Mouse (Mus musculus): ENCODE measurements around the gene Mfap1a.
"Not testable (repeated sequence)": the region's sequence is repeated elsewhere in the genome, so short reads cannot be mapped to it uniquely, and the experiment has no call there.

Gene Mfap1a

GRCm38 (mm10) chr2:121505942-121506882 is at the start of gene Mfap1a, which contains the start of gene Wdr76:
TSS of gene Mfap1a (minus strand) at chr2:121506665.
TSS of gene Wdr76 (plus strand) at chr2:121506723.
- in situ Hi-C loops (cut with MboI, MseI): loop anchor here (5.0 kb wide), 1 partner anchor 34 kb away; the partner anchor contains the start of gene Mfap1b

- in situ Hi-C loops (cut with MboI, MseI): no loop called here
Observed at GRCm38 (mm10) chr2:121551271-121551670, 44.8 kb upstream of the Mfap1a start.

GRCm38 (mm10) chr2:121549630-121550029 is 43.2 kb upstream of the Mfap1a start:
- in situ Hi-C loops (cut with MboI, MseI): no loop called here

GRCm38 (mm10) chr2:121544829-121545228 is 38.4 kb upstream of the Mfap1a start:
- in situ Hi-C loops (cut with MboI, MseI): no loop called here

GRCm38 (mm10) chr2:121525056-121525455 is 18.6 kb upstream of the Mfap1a start:
- in situ Hi-C loops (cut with MboI, MseI): loop anchor here (5.0 kb wide), 1 partner anchor 38 kb away; no protein-coding TSS in a partner anchor

GRCm38 (mm10) chr2:121522830-121523229 is 16.4 kb upstream of the Mfap1a start:
- in situ Hi-C loops (cut with MboI, MseI): not testable (repeated sequence)

- in situ Hi-C loops (cut with MboI, MseI): no loop called here
Observed at GRCm38 (mm10) chr2:121522006-121522405, 15.5 kb upstream of the Mfap1a start.

- in situ Hi-C loops (cut with MboI, MseI): not testable (repeated sequence)
Observed at GRCm38 (mm10) chr2:121518711-121519110, 12.2 kb upstream of the Mfap1a start.

- in situ Hi-C loops (cut with MboI, MseI): no loop called here
Observed at GRCm38 (mm10) chr2:121518106-121518505, 11.6 kb upstream of the Mfap1a start.

GRCm38 (mm10) chr2:121514211-121514610 is 7.7 kb upstream of the Mfap1a start:
- in situ Hi-C loops (cut with MboI, MseI): no loop called here

GRCm38 (mm10) chr2:121512991-121513765 is 6.7 kb upstream of the Mfap1a start:
- in situ Hi-C loops (cut with MboI, MseI): not testable (repeated sequence)

GRCm38 (mm10) chr2:121511401-121511800 is 4.9 kb upstream of the Mfap1a start:
- in situ Hi-C loops (cut with MboI, MseI): no loop called here

- in situ Hi-C loops (cut with MboI, MseI): loop anchor here (5.0 kb wide), 1 partner anchor 37 kb away; the partner anchor contains the start of gene Mfap1b
Observed at GRCm38 (mm10) chr2:121509584-121509983, 3.1 kb upstream of the Mfap1a start.

GRCm38 (mm10) chr2:121507951-121508330 is 1.5 kb upstream of the Mfap1a start:
- in situ Hi-C loops (cut with MboI, MseI): loop anchor here (5.0 kb wide), 1 partner anchor 36 kb away; the partner anchor contains the start of gene Mfap1b

- in situ Hi-C loops (cut with MboI, MseI): loop anchor here (5.0 kb wide), 1 partner anchor 35 kb away; the partner anchor contains the start of gene Mfap1b
Observed at GRCm38 (mm10) chr2:121507173-121507950, 897 bp upstream of the Mfap1a start.

- in situ Hi-C loops (cut with MboI, MseI): not testable (repeated sequence)
Observed at GRCm38 (mm10) chr2:121501550-121501949, 4.9 kb downstream of the Mfap1a start.

GRCm38 (mm10) chr2:121484403-121484802 is 22.1 kb downstream of the Mfap1a start:
- in situ Hi-C loops (cut with MboI, MseI): not testable (repeated sequence)

- in situ Hi-C loops (cut with MboI, MseI): no loop called here
Observed at GRCm38 (mm10) chr2:121483576-121483975, 22.9 kb downstream of the Mfap1a start.

GRCm38 (mm10) chr2:121480916-121481315 is 25.5 kb downstream of the Mfap1a start:
- in situ Hi-C loops (cut with MboI, MseI): not testable (repeated sequence)

GRCm38 (mm10) chr2:121480498-121480897 is 26.0 kb downstream of the Mfap1a start:
- in situ Hi-C loops (cut with MboI, MseI): no loop called here

All from T-helper 2 cell (primary cell).